8 mouse cellular contexts compared by ENCODE assay signal in genomic region chr15:97907801-97908751, GRCm38 (mm10). TPM values are rescaled to one million over a fixed set of nuclear protein-coding genes. Genes with fewer than 3 reads are reported as not detected.
A peak's percentile ranks its signal among the peaks of the same experiment; 100 is the strongest.
DNase-seq lines count a peak whose midpoint lies in the region; ATAC-seq and TF ChIP-seq lines count a peak whose summit lies in the region.

No protein-coding gene starts in this region.

- TF ChIP-seq POLR2A in small intestine, adult 2 months (IDR thresholded peaks at IDR 0.05; ENCODE audit: low read depth, low read length) = peak; percentile 85

- H3K27ac ChIP-seq in embryonic facial prominence, embryonic 10.5 days (replicated peaks) = no peak overlapping the region; the same call in 1 of the 2 replicates
- no peak overlapping the region for H3K27ac ChIP-seq in heart, embryonic 12.5 days (ENCODE audit: poor library complexity, severe bottlenecking)
- H3K27ac ChIP-seq in kidney, postnatal 0 days = peak overlapping the region; percentile 81
- H3K27ac ChIP-seq in small intestine, adult 2 months (ENCODE audit: insufficient read depth, low read depth, low read length) = peak overlapping the region; percentile 97

- DNase-seq in right cerebral cortex, postnatal 4 days = peak; percentile 22
- DNase-seq in right cerebral cortex, postnatal 36 days (ENCODE audit: low spot score in 2 of 2) = no peak
- peak; percentile 89 for DNase-seq in embryonic facial prominence, embryonic 10.5 days (ENCODE audit: low spot score)
- peak; percentile 87 for DNase-seq in kidney, postnatal 0 days (ENCODE audit: low spot score)
- DNase-seq in right cerebral cortex, adult 2 months (ENCODE audit: low spot score in 2 of 2) = no peak

- H3K4me3 ChIP-seq in embryonic facial prominence, embryonic 10.5 days = peak overlapping the region; percentile 60
- peak overlapping the region; percentile 52 for H3K4me3 ChIP-seq in heart, embryonic 12.5 days
- peak overlapping the region; percentile 54 for H3K4me3 ChIP-seq in kidney, postnatal 0 days (replicated peaks; ENCODE audit: low read depth, low read length)
- peak overlapping the region; percentile 97 for H3K4me3 ChIP-seq in small intestine, adult 2 months (ENCODE audit: low read depth, low read length)

- H3K9me3 ChIP-seq in embryonic facial prominence, embryonic 10.5 days = no peaks in the 10 kb centered on the region
- no peaks in the 10 kb centered on the region for H3K9me3 ChIP-seq in heart, embryonic 12.5 days (replicated peaks)
- H3K9me3 ChIP-seq in kidney, postnatal 0 days (replicated peaks; ENCODE audit: low read length) = no peaks in the 10 kb centered on the region

- peak overlapping the region; percentile 63 for H3K9ac ChIP-seq in heart, embryonic 12.5 days
- peak overlapping the region; percentile 53 for H3K9ac ChIP-seq in kidney, postnatal 0 days (ENCODE audit: low read depth, low read length)

- 1% methylated on average over 59 of the region's 59 CpGs for WGBS in embryonic facial prominence, embryonic 10.5 days
- WGBS in heart, embryonic 12.5 days = under 1% methylated on average over 59 of the region's 59 CpGs
- WGBS in kidney, postnatal 0 days = 2% methylated on average over 59 of the region's 59 CpGs
- WGBS in small intestine, adult 2 months = under 1% methylated on average over 59 of the region's 59 CpGs

- TF ChIP-seq CTCF in kidney, postnatal 0 days (IDR thresholded peaks at IDR 0.05; ENCODE audit: low read depth) = no peak
- TF ChIP-seq CTCF in small intestine, adult 2 months (IDR thresholded peaks at IDR 0.05; ENCODE audit: extremely low read depth, insufficient read length, insufficient replicate concordance, low read depth, low read length) = 0 out of 2 replicates have a peak, but pooled peaks have one; percentile 4

- H3K4me1 ChIP-seq in embryonic facial prominence, embryonic 10.5 days = peaks cover 35% of the 10 kb centered on the region
- peaks cover 31% of the 10 kb centered on the region for H3K4me1 ChIP-seq in heart, embryonic 12.5 days (replicated peaks)
- H3K4me1 ChIP-seq in kidney, postnatal 0 days (replicated peaks; ENCODE audit: insufficient read depth, low read length) = peaks cover 10% of the 10 kb centered on the region
- H3K4me1 ChIP-seq in small intestine, adult 2 months (ENCODE audit: control insufficient read depth, insufficient read depth, insufficient read length, low read length) = peaks cover 6% of the 10 kb centered on the region

- ATAC-seq in heart, embryonic 12.5 days (ENCODE audit: insufficient number of reproducible peaks, low FRiP score) = peak; percentile 82
- ATAC-seq in kidney, postnatal 0 days (replicated peaks; ENCODE audit: low FRiP score, low read depth) = peak; percentile 92
- ATAC-seq in megakaryocyte, adult 5-6 weeks (ENCODE audit: poor library complexity, severe bottlenecking) = peak; percentile 81

- peaks cover 82% of the 10 kb centered on the region for H3K27me3 ChIP-seq in embryonic facial prominence, embryonic 10.5 days (replicated peaks; ENCODE audit: low read depth, poor library complexity, severe bottlenecking)
- H3K27me3 ChIP-seq in heart, embryonic 12.5 days (replicated peaks) = peaks cover 64% of the 10 kb centered on the region
- H3K27me3 ChIP-seq in kidney, postnatal 0 days (ENCODE audit: insufficient read depth, low read length) = no peaks in the 10 kb centered on the region
- no peaks in the 10 kb centered on the region for H3K27me3 ChIP-seq in small intestine, adult 2 months (ENCODE audit: control insufficient read depth, insufficient read depth, low read length)

- H3K36me3 ChIP-seq in embryonic facial prominence, embryonic 10.5 days (replicated peaks) = no peaks in the 10 kb centered on the region
- H3K36me3 ChIP-seq in heart, embryonic 12.5 days = no peaks in the 10 kb centered on the region
- H3K36me3 ChIP-seq in kidney, postnatal 0 days (ENCODE audit: insufficient read depth, low read length) = no peaks in the 10 kb centered on the region
- peaks cover 5% of the 10 kb centered on the region; the same call in 1 of the 2 replicates for H3K36me3 ChIP-seq in small intestine, adult 2 months (ENCODE audit: control insufficient read depth, insufficient read depth, low read length)

- H3K4me2 ChIP-seq in heart, embryonic 12.5 days = peak overlapping the region; percentile 87
- peak overlapping the region; percentile 80 for H3K4me2 ChIP-seq in kidney, postnatal 0 days (ENCODE audit: low read length)

RNA-seq across cellular contexts. Expression of gene Vdr, which starts 2.4 kb away (rescaled TPM):
- 0.59 and 0.82 TPM in 2 replicates for polyA plus RNA-seq in embryonic facial prominence, embryonic 10.5 days (2016; fragmentation: Nextera tagmentation; extraction: Ambion mirVana)
- 1.4 and 1.6 TPM in 2 replicates for polyA plus RNA-seq in heart, embryonic 12.5 days (2016; fragmentation: Nextera tagmentation; extraction: Ambion mirVana)
- 20.6 and 22.5 TPM in 2 replicates for polyA plus RNA-seq in kidney, postnatal 0 days (2015; fragmentation: Nextera tagmentation; extraction: Ambion mirVana)
- total RNA-seq in megakaryocyte, adult 5-6 weeks (2015) = 2.1 and 4.1 TPM in 2 replicates
- total RNA-seq in megakaryocyte, adult 5-6 weeks (2017) = 0.59 and 1.4 TPM in 2 replicates
- polyA plus RNA-seq in small intestine, adult 2 months (2012; rRNA removed) = 100 and 151 TPM in 2 replicates

RNA-seq across cellular contexts. Expression of gene Tmem106c, which starts 55.9 kb away (rescaled TPM):
- 36.0 and 38.1 TPM in 2 replicates for polyA plus RNA-seq in embryonic facial prominence, embryonic 10.5 days (2016; fragmentation: Nextera tagmentation; extraction: Ambion mirVana)
- 28.5 and 32.2 TPM in 2 replicates for polyA plus RNA-seq in heart, embryonic 12.5 days (2016; fragmentation: Nextera tagmentation; extraction: Ambion mirVana)
- 55.0 and 58.3 TPM in 2 replicates for polyA plus RNA-seq in kidney, postnatal 0 days (2015; fragmentation: Nextera tagmentation; extraction: Ambion mirVana)
- total RNA-seq in megakaryocyte, adult 5-6 weeks (2015) = 12.4 and 18.5 TPM in 2 replicates
- total RNA-seq in megakaryocyte, adult 5-6 weeks (2017) = 13.5 and 14.1 TPM in 2 replicates
- polyA plus RNA-seq in small intestine, adult 2 months (2012; rRNA removed) = 7.1 and 8.6 TPM in 2 replicates

Comparison
In these comparisons a context has a peak if more than half of its experiments do, and no peak if none do; other contexts are left out.
1. DNase-seq: peak in right cerebral cortex, postnatal 4 days (single experiment), embryonic facial prominence, embryonic 10.5 days (single experiment) and kidney, postnatal 0 days (single experiment); none in right cerebral cortex, postnatal 36 days (0 of 2) and right cerebral cortex, adult 2 months (0 of 2).
2. H3K27ac ChIP-seq: peak in kidney, postnatal 0 days (single experiment) and small intestine, adult 2 months (single experiment); none in embryonic facial prominence, embryonic 10.5 days (single experiment) and heart, embryonic 12.5 days (single experiment).
3. Peak in every context shown above with its lines, with median percentiles within 50 percentile points of each other: H3K4me3 ChIP-seq and ATAC-seq.